Mouse (Mus musculus) lung, embryonic 14.5 days (tissue): ENCODE measurements at regions not wholly inside any gene's neighbourhood (a gene's known extent, or its start where the extent isn't known, plus 50 kb on each side); places are given as distances from the start of the nearest gene placed in this dataset.

Experiments
- ATAC-seq: fragments of 200-750 bp; cut with Nextera tagmentation; 2 replicates; pipeline ENCODE4 v1.8.0; 2017; ENCODE audit warnings: mild to moderate bottlenecking, moderate TSS enrichment, moderate library complexity; ENCODE audit not compliant: insufficient read depth
- DNase-seq: peaks from one replicate; pipeline ENCODE4 v3.0.0-alpha.2; 2015
- H3K27ac ChIP-seq: fragments of 300-500 bp; sonication (generic); 2 replicates; pipeline ENCODE4 v1.5.1; 2014; ENCODE audit warnings: low read depth, mild to moderate bottlenecking, moderate library complexity
- H3K27me3 ChIP-seq: fragments of 300-500 bp; sonication (generic); 2 replicates; pipeline ENCODE4 v1.6.1; 2014; ENCODE audit warnings: low read length, control low read depth; ENCODE audit not compliant: insufficient read depth
- H3K36me3 ChIP-seq: fragments of 300-500 bp; sonication (generic); 2 replicates; pipeline ENCODE4 v1.6.1; 2014; ENCODE audit warnings: control low read depth; ENCODE audit not compliant: insufficient read depth
- H3K4me1 ChIP-seq: fragments of 300-500 bp; sonication (generic); 2 replicates; pipeline ENCODE4 v1.6.1; 2014; ENCODE audit warnings: antibody characterized with exemption, control low read depth; ENCODE audit not compliant: insufficient read depth
- H3K4me2 ChIP-seq: fragments of 300-500 bp; sonication (generic); 2 replicates; pipeline ENCODE4 v1.6.1; 2014; ENCODE audit warnings: mild to moderate bottlenecking
- H3K4me3 ChIP-seq: fragments of 300-500 bp; sonication (generic); 2 replicates; pipeline ENCODE4 v1.5.1; 2014; ENCODE audit warnings: low read depth, low read length
- H3K9ac ChIP-seq: fragments of 300-500 bp; sonication (generic); 2 replicates; pipeline ENCODE4 v1.6.1; 2014
- H3K9me3 ChIP-seq: fragments of 300-500 bp; sonication (generic); 2 replicates; pipeline ENCODE4 v1.6.1; 2016; ENCODE audit warnings: low read depth, low read length, control low read depth
- CTCF ChIP-seq: IDR thresholded peaks from 2 replicates; pipeline ENCODE4 v1.5.1; 2016; ENCODE audit warnings: antibody characterized with exemption, low read depth
- WGBS: fragments of 180-500 bp; shearing (Covaris S2); extraction: QIAGEN DNeasy Blood & Tissue Kit; methylation state at CpG from one replicate; pipeline ENCODE4 v1.1.7; 2014; 5-methylcytosine and 5-hydroxymethylcytosine counted together

DNA sequence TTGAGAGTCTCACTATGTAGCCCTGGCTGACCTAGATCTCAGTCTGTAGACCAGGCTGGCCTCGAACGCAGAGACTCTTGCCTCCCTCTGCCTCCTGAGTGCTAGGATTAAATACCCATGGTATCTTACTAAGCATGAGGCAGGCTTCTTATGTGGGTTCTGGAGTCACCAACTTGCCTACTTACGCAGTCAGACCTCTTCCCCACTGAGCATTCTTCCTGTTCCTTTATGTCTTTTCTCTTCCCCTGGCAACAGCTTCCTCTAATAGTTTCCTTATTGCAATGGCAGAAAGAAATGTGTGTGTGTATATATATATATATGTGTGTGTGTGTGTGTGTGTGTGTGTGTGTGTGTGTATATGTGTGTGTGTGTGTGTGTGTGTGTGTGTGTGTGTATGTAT lies 95.7 kb upstream of the Adgrl2 start:
- H3K9me3 ChIP-seq = no peaks in the 10 kb centered on the region

DNA sequence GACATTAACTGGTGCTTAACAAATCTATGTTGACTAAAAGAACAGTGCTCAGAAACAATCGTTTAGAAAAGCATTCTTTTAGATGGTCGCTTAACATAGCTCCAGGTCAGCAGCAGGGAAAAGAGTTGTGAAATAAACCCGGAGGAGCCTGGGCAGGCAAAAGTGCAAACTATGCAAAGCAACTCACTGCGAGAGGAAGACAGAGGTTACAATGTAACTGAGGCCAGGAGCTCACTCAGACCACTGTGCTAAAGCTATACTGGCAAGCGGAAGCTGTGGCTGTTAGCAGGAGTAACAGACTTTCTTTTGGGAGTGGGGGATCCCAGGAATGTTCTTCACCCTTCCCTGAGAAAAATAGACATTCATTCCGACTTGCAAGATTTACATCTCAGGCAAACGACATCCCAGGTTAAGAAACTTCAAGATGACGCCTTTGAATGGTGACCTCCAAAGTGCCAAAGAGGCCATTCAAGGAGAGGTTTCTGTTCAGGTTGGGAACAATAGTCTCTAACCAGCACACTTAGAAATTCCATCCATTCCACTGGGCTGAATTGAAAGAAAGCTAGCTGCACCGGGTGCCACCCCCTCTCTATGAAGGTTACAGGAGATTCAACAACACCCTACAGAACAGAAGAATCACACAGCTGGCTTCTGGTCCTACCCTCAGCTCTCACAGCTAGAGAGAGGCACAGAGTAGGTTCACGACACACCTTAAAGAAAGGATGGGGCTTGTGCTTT lies 94.7 kb upstream of the Adgrl2 start:
- Histone ChIP-seq H3K27ac (peak overlapping the region; percentile 65; the same call in 1 of the 2 replicates), H3K36me3 (no peaks in the 10 kb centered on the region), H3K27me3 (no peaks in the 10 kb centered on the region), H3K9ac (no peak overlapping the region), H3K4me3 (no peak overlapping the region), H3K4me2 (no peak overlapping the region), H3K9me3 (no peaks in the 10 kb centered on the region), H3K4me1 (peaks cover 27% of the 10 kb centered on the region)
- WGBS = 47% methylated on average over 10 of the region's 10 CpGs
- no peak for TF ChIP-seq CTCF
- peak; percentile 53 for DNase-seq
- peak; percentile 13; the same call in 1 of the 2 replicates for ATAC-seq

More for the DNA sequence above, 95.7 kb upstream of the Adgrl2 start:
- ATAC-seq = no peak
- DNase-seq = no peak
- WGBS = 71% methylated on average over 3 of the region's 3 CpGs
- Histone ChIP-seq H3K4me1 (peaks cover 27% of the 10 kb centered on the region), H3K36me3 (no peaks in the 10 kb centered on the region), H3K27me3 (no peaks in the 10 kb centered on the region), H3K9ac (no peak overlapping the region), H3K4me3 (no peak overlapping the region), H3K27ac (peak overlapping the region; percentile 43; the same call in 1 of the 2 replicates), H3K4me2 (no peak overlapping the region)
- no peak for TF ChIP-seq CTCF

DNA sequence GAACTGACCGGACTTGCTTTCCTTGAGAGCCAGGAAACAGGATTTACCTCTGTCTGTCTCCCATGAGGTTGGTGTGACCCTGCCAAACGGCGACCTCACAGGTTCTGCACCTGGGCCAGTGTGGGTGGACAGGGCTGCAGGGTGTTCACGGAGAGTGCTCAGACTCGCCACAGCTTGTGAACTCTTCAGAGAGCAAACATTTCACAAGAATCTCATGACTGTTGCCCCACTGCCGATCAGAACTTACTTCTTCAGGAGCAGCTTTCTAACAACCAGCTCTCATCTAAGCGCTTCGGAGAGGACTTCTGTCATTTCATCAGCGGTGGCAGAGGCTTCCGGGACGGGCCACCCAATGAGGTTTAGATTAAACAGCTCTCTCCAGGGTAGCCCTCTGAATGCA lies 93.0 kb upstream of the Adgrl2 start:
- DNase-seq (peak; percentile 68), ATAC-seq (peak; percentile 21; the same call in 1 of the 2 replicates)
- Histone ChIP-seq H3K36me3 (no peaks in the 10 kb centered on the region), H3K9me3 (no peaks in the 10 kb centered on the region), H3K27me3 (no peaks in the 10 kb centered on the region), H3K27ac (peak overlapping the region; percentile 63), H3K4me1 (peaks cover 22% of the 10 kb centered on the region), H3K4me3 (no peak overlapping the region), H3K9ac (no peak overlapping the region), H3K4me2 (peak overlapping the region; percentile 46)
- TF ChIP-seq CTCF = no peak
- 21% methylated on average over 11 of the region's 11 CpGs for WGBS

DNA sequence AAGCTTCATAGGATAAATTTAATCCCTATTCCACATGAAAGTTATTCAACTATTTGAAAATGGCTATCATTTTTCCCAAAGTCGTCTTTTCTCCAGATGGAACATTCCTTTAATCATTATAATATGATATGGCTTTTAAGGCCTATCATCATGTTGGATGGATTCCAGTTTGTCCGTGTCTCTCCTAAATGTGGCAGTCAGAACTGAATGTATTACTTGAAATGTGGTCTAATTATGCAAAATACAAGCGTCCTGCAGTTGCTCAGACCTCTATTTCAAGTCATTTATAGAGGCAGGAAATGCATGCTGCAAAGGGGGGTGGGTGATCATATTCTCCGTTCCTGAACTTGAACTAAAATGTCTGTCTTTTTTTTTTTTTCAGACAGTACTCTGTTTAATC lies 88.5 kb upstream of the Adgrl2 start:
- WGBS = 33% methylated on average over 4 of the region's 4 CpGs
- Histone ChIP-seq H3K36me3 (no peaks in the 10 kb centered on the region), H3K9ac (no peak overlapping the region), H3K4me1 (peaks cover 15% of the 10 kb centered on the region; the same call in 1 of the 2 replicates), H3K27me3 (no peaks in the 10 kb centered on the region), H3K9me3 (no peaks in the 10 kb centered on the region), H3K4me2 (no peak overlapping the region), H3K27ac (no peak overlapping the region), H3K4me3 (no peak overlapping the region)
- DNase-seq (no peak), ATAC-seq (no peak)
- no peak for TF ChIP-seq CTCF

DNA sequence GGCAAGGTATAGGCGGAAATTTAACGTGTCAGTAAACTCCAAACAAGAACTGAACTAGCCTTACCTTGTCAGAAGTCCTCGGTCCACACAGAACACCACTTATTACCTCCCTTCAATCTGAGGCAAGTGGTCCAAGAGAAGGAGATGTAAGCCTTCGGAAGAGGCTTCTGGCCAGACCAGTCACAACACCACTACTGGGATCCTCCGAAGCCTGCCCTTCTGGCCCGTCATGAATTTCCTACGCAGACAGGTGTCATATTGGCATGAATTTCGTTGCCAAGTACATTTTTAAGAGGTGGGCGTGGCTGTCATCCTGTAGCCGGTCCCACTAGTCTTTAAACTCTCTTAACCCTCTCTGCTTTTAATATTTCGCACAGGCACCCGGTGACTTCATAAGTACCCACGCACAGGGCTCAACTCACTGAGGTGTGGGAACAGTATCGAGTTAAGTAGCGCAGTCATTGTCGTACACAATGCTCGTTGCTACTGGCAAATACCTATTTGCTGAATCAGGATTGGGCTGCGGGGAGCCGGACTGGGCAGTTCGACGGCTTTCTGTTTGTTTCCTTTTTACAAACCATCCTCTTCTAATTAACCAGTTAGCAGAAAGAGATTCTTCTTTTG lies 86.7 kb upstream of the Adgrl2 start:
- no peaks in the 10 kb centered on the region for H3K27me3 ChIP-seq
- no peak for TF ChIP-seq CTCF
- H3K9me3 ChIP-seq = no peaks in the 10 kb centered on the region
- H3K4me1 ChIP-seq = peaks cover 9% of the 10 kb centered on the region; the same call in 1 of the 2 replicates
- H3K4me3 ChIP-seq = 0 out of 2 replicates have a peak overlapping the region, but pooled peaks have one; percentile 6
- ATAC-seq = peak; percentile 52; the same call in 1 of the 2 replicates
- H3K27ac ChIP-seq = no peak overlapping the region
- 51% methylated on average over 21 of the region's 21 CpGs for WGBS
- H3K36me3 ChIP-seq = no peaks in the 10 kb centered on the region
- DNase-seq = no peak
- peak overlapping the region; percentile 47 for H3K4me2 ChIP-seq
- no peak overlapping the region for H3K9ac ChIP-seq

DNA sequence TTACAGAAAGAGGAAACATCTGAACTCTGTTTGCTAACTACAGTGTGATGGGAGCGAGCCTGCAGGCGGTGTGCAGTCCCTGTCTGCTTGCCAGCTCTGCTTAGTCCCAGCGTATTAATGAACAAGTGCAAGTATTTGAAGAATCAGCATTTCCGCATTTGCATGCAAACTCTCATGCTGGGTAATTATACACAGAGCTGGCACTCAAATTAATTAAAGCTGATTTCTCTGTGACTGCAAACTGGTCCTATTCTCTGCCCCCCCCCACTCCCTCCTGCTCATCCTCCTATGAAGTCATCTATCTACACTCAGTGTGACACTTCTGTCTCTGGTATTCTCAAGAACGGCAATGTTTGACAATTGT lies 85.1 kb upstream of the Adgrl2 start:
- no peaks in the 10 kb centered on the region for H3K36me3 ChIP-seq
- TF ChIP-seq CTCF = no peak
- H3K9ac ChIP-seq = no peak overlapping the region
- DNase-seq (peak; percentile 62), ATAC-seq (0 out of 2 replicates have a peak, but pooled peaks have one; percentile 53)
- H3K4me3 ChIP-seq = no peak overlapping the region
- H3K27me3 ChIP-seq = no peaks in the 10 kb centered on the region
- H3K4me1 ChIP-seq = peaks cover 9% of the 10 kb centered on the region; the same call in 1 of the 2 replicates
- H3K4me2 ChIP-seq = peak overlapping the region; percentile 2; the same call in 1 of the 2 replicates
- WGBS = 50% methylated on average over 5 of the region's 5 CpGs
- no peak overlapping the region for H3K27ac ChIP-seq
- no peaks in the 10 kb centered on the region for H3K9me3 ChIP-seq
